Mouse (Mus musculus): ENCODE measurements around the gene Amph. TPM values are rescaled to one million over a fixed set of nuclear protein-coding genes. Genes with fewer than 3 reads are reported as not detected.
A peak's percentile ranks its signal among the peaks of the same experiment; 100 is the strongest.

The Amph gene
- polyA plus RNA-seq (2012) = 0.05 and 0.11 TPM in 2 replicates

DNA sequence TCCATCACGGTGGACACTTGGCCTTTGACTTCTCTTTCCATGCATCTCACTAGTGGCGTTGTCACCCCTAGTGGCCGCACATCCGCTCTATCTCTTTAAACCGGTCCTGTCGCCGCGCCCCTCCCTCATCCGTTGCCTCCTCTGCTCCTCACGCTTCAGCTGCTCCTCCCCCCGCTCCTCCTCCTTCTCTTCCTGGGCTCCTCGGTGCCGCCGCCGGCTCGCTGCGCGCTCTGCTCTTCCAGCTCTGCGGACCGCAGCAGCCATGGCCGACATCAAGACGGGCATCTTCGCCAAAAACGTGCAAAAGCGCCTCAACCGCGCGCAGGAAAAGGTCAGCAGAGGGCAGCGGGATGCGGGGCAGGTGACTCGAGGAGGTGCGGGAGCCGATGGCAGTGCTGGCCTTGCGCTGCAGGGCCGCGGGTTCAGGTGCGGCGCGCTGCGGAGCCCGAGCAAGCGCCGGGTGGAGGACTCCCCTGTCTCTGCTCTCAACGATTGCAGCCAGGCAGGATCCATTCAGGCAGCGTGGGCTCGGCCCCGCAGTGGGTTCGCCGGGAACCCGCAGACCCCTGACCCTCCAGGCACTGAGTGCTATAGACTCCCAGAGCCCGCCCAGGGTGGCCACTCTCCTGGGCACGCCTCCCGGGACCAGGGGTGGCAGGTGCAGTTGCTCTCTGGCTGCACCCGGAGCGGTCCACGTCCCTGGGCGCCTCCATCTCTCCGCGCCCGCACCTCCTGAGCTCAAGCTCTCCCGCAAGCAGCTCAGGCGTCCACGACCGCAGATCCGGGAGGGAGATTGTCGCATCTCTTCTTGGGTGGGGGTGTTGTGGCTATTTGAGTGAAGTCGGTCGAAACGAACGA lies at the start of gene Amph:
Gene Amph (plus strand): TSS at position 35 of the 858 bp plus-strand sequence.
- TF ChIP-seq GATA1 (IDR thresholded peaks at IDR 0.05; ENCODE audit: low read length) = no peak

DNA sequence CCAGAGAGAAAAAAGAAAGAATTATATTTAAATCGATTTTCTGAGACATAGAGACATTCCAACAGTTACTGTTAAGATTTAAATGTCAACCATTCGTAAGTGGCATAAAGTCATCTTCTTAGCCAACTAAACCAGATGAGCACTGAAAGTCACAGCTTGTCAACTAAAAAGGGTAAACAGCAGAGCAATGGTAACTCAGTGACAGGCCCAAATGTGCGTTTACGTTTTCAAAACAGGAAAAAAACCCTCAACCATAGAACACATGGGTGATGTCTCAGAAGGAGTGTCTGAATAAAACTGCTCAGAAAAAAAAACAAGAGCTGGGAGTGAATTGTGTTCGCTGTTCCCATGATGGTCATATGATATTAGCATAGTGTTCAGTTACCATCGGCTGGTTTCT lies 44.4 kb upstream of the Amph start:
- no peak for TF ChIP-seq GATA1 (IDR thresholded peaks at IDR 0.05; ENCODE audit: low read length)

DNA sequence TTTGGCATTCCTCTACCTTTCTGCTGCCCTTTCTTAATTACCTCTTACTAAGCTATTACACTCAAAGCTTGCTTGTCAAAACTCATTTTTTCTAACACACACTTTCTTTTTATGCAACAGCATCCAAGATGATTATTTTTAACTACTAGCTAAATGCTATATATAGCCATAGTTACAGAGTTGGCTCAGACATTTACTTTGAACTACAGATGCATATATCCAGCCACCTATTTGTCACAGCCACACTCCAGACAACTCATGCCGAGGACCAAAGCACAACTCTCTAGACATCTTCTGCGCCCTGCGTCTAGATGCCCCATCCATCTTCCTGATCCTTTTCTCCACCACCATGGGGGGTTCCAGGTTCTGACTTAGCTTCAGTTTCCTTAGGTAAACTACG lies 33.2 kb upstream of the Amph start:
- TF ChIP-seq GATA1 (IDR thresholded peaks at IDR 0.05; ENCODE audit: low read length) = no peak

DNA sequence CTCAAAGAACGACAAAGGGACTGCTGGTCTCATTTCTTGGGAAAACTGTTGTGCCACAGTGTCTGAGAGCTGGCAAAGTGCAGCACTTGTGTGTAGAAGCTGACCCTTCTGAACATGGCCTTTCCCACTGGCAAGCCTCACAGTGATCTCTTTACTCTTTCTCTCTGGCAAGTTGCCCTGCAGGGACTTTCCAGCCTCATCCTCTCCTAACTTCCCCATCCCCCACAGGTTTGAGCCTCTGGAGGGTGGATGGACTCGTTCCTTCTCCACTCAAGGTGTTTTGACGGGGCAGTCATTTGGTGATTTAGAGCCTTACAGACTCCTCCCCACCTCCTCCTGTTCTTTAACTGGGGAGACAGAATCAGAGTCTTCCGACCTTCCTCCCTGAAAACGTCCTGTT lies 319 bp upstream of the Amph start:
- no peak for TF ChIP-seq GATA1 (IDR thresholded peaks at IDR 0.05; ENCODE audit: low read length)

DNA sequence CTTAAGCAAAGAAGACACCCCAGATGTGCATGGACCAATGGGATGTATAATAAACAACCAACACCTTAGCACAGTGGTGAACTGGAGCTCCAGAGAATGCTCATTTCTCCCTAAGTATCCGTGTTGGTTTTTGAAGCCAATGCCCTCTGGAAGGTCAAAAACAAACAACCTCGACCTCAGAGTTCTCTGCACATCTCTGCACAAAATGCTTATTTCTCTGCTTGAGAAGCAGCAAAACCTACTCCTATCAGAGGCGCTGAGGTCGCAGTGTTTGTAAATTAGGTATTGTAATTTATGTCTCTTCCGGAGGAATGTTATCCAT lies 985 bp downstream of the Amph start:
- TF ChIP-seq GATA1 (IDR thresholded peaks at IDR 0.05; ENCODE audit: low read length) = no peak

DNA sequence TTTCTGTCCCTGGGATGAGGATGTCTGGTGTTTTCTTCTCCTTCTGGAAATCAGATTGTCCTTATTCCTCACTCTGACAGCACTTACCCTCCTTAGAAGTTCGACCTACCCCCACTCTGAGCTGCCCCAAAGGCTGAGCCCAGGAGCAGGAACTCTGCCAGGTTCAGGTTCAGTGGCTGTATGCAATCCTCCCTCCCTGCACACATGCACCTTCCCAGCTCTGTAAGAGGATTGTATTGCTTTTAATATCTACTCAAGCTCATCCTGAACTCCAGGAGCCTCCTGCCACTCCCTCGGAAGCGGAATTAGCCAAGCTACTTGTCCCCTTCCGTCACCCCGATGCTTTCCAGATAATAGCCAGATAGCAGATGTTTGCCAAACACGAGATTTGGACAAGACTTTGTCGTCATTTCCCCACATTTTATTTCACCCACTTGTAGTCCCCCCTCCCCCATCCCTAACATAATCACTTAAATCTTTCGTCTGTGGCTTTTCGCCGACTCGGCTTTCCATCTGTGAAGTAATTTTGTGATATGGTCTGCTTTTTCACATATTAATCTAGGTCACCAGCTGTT lies 1.7 kb downstream of the Amph start:
- peak; percentile 85 for TF ChIP-seq GATA1 (IDR thresholded peaks at IDR 0.05; ENCODE audit: low read length)

DNA sequence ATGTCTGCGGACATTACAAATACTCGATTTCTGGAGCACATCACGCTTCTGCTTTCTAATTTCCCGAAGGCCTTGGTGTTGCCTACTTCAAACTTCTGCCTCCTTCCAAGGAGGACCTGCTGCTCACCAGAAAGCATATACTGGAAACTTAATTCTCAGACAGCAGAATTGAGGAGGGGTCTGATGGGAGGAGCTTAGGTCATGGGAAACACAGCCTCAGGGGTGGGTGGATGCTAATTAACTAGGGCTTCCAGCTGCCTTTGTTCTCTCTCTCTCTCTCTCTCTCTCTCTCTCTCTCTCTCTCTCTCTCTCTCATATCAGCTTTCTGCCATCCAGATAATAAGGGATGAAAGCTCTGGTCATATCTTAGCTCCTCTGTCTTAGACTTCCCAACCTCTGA lies 5.6 kb downstream of the Amph start:
- TF ChIP-seq GATA1 (IDR thresholded peaks at IDR 0.05; ENCODE audit: low read length) = no peak

DNA sequence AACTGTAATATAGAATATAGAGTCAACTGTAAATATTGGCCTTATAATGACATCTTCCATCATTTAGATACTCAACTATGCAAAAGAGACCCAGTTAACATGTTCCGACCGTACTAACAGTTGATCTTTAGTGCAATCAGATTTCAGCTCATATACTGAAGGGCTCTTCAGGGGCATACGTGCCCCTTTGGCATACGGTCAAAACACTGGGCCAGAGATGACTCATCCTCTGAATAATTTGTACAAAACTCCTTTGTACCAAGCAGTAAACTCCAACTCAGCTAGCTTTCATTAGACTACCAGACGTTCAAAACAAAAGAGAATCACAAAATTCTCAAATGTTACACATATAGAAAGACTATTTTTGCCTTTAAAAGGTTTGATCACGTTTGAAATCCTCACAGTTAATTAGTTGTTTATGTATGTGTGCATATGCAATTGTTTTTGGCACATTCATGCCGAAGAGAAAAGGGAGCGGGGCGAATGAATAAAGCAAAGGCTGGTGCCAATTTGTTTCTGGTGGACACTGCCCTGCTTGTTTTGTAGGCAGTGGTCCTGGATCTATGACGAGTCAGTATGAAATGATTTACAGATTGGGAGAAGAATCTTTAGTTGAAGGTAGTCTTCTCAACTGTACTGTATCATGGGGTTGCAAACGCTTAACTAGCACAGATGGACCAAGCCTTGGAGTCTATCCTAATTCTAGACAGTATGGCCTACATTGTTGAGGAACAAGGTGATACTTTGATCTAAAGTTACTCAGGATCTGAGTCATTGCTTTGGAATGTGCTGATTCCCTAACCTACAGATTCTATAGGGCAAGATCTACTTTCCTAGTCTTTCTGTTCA lies 8.3 kb downstream of the Amph start:
- TF ChIP-seq GATA1 (IDR thresholded peaks at IDR 0.05; ENCODE audit: low read length) = no peak

DNA sequence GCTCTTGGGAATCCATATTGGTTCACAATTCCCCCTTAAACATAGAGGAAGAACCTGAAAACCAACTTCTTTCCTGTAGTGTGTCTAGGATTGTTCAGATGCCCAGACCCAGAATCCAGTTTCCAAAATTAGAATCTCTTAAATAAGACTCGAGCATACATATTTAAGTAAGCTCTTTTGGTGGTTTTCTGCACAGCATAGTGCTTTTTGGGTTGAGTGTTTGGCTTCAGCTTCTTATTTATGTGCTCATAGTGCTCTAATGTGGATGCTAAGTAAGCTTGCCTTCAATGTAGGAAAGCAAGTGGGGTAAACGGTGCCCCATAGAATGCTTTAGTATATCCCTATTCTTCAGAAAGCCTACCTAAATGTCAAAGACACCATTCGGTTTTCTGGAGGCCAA lies 9.0 kb downstream of the Amph start:
- no peak for TF ChIP-seq GATA1 (IDR thresholded peaks at IDR 0.05; ENCODE audit: low read length)

DNA sequence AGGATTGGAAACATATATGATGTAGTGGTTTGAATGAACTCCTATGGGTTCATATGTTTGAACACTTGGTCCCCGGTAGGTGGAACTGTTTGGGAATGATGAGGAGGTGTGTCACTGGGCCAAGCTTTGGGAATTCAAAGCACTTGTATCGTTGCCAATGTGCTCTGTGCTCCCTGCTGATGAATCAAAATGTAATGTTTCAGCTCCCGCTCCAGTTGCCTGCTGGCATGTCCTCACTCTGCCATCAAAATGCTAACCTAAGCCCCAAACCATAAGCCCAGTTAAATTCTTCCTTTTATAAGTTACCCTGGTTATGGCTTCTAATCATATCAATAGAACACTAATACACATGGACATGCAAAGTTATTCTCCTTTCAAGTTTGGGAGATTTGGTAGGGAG lies 24.6 kb downstream of the Amph start:
- TF ChIP-seq GATA1 (IDR thresholded peaks at IDR 0.05; ENCODE audit: low read length) = no peak

DNA sequence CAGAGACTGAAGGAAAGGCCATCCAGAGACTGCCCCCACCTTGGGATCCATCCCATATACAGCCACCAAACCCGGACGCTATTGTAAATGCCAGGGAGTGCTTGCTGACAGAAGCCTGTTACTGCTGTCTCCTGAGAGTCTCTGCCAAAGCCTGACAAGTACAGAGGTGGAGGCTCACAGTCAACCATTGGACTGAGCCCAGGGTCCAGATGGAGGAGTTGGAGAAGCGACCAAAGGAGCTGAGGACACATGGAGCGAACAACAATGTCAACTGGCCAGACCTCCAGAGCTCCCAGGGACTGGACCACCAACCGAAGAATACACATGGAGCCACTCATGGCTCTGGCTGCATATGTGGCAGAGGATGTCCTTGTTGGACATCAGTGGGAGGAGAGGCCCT lies 26.3 kb downstream of the Amph start:
- TF ChIP-seq GATA1 (IDR thresholded peaks at IDR 0.05; ENCODE audit: low read length) = no peak

DNA sequence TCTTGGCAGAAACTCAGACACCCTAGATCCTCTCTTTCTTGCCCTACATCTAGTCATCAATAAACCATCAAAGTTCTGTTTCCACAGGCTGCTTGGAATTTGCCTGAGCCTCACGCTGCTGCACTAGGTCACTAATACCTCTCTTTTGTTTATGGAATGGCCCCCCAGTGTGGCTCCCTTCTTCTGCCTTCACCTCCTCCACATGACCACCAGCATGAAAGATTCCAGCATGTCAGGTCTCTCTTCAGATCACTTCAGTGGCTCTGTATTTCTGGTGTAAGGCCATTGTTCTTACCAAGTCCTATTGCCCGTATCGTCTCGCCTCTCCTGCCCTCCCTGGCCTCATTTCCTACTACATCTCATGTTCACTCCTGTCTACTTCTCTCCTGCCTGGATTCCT lies 39.3 kb downstream of the Amph start:
- no peak for TF ChIP-seq GATA1 (IDR thresholded peaks at IDR 0.05; ENCODE audit: low read length)

DNA sequence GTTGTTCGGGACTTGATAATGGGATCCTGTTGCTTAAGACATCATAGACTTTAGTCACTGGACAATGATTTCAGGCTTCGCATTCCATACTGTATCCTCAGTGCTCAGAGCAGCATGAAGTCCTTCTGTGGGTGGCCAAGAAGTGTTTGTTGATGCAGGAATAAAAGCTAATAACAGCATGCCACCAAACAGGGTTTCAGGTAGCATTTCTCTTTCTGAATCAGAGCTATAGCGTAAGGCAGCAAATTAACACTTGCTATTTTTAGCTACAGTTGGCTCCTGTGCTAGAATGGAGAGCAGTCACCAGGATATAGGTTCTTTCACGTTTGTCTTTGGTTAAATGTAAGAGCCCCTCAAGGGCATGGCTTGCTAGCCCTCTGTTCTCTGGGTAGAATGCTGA lies 40.3 kb downstream of the Amph start:
- TF ChIP-seq GATA1 (IDR thresholded peaks at IDR 0.05; ENCODE audit: low read length) = no peak

DNA sequence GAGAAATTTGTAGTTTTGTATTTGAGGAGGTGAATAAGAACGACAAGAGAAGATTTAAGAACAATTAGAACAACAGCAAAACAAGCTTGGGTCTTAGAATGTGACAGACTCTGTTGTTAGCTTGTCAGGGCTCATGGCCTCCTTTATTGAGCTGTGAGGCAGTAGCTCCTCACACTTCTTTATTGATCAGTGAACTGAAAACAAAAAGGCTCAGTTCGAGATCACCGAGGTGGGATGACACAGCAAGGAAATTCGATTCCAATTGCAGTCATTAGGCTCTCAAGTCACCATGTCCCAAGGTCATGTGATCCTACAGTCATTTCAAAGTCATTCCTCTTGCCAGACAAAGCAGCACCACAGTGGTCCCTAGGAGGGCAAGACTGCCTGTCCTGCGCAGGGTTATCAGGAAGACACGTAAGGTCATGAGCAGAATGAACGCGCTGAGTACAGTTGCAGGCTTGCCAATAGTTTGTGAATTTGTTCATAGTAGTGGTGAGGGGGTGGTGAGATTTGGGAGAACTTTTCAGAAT lies 41.2 kb downstream of the Amph start:
- TF ChIP-seq GATA1 (IDR thresholded peaks at IDR 0.05; ENCODE audit: low read length) = no peak

DNA sequence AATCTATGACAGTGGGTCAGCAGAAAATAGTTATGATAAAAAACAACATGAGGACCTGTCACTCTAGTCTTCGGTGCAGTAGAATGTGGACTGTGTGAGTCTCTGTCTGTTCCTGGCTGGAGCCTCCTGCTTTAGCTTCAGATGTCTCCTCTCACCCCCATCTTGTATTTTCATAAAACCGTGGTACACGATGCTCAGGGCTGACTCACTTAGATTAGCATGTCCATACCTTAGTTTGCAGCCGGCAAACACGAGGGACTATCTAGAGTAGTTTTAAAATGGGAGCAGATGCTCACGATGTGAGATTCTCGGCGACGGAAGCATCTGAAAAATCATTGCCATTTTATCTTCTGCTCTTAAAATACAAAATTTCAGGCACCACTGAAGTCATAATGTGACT lies 54.5 kb downstream of the Amph start:
- TF ChIP-seq GATA1 (IDR thresholded peaks at IDR 0.05; ENCODE audit: low read length) = no peak

DNA sequence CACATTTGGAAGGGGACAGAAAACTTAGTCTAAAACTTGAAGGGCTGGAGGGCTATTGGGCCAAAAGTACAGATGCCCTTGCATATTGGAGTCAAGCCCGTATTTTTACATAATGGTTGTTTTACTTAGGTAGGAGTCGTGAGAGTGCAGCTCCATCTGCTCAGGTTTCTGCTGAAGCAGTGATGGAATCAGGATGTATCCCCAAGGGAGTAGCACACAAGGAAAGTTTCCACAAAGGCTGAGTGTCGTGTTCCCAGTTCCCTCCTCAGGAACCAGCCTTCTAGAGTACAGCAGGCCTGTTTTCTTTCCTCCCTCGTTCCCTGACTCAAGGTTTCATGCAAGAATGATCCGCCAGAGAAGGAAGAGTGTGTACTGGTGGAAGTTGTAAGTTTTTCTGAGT lies 56.4 kb downstream of the Amph start:
- TF ChIP-seq GATA1 (IDR thresholded peaks at IDR 0.05; ENCODE audit: low read length) = no peak

Data from G1E-ER4 (cell line).